Mouse (Mus musculus) cerebellum, postnatal 14 days (tissue): ENCODE data around the gene Xpa.
A peak's percentile ranks its signal among the peaks of the same experiment; 100 is the strongest.

Experiments
- DNase-seq, 2 experiments: peaks; one replicate each; pipeline ENCODE4 v3.0.0; 2021; ENCODE audit warnings: mixed read lengths in 2 of 2

The Xpa gene

DNA sequence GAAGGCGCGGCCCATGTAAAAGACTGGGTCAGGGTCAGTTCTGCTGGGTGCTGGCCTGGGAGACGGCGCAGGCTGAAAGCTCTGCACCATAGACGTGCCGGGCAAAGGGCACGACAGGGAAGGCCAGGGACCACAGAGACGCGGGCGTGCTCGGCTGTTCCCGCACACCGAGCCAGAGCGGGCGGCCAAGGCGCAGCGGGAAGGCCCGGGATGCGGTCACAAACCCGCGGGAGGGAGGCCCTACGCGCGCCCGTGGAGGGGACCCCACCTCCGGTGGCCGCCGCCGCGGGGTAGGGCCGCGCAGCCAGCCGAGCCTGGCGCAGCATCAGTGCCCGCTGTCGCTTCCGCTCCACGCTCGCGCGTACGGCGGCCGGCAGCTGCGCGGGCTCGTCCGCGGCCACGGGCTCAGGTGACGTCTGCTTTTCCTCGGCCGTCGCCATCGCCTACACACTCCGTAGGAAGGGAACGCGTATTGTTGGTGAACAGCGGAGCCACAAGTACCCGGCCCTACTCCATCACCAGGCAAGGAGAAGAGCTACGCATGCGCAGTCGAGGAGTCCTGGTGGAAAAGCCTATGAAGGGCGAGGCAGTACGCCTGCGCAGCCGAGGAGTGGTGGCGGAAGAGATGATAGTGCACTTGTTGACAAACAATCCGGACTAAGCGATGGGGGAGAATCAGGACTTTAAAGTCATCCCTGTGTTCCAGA, at the start of gene Xpa:
Gene Xpa, minus strand, starts transcription at position 531 of the 707 bp plus-strand sequence.
- peak; percentile 97 to 98 for DNase-seq

DNA sequence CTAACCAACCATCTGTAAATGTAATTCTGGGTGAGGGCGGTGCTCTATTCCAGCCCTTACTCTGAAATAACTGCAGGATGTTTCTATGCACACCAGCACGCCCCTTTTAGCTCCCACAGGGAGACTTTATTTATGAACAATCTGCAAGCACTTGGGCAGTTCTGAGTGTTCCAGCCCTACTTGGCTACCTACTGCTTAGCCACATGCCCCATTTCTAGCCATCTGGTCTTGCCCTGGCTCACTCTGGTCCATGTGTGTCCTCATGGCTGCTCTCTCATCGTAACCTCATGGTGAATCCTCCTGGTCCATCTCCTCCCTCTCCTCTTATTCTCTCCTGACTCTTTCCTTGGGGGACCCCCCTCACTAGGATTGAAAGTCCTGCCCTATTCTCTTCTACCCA, 39.8 kb upstream of the Xpa start:
- DNase-seq = peak; percentile 62 to 67

DNA sequence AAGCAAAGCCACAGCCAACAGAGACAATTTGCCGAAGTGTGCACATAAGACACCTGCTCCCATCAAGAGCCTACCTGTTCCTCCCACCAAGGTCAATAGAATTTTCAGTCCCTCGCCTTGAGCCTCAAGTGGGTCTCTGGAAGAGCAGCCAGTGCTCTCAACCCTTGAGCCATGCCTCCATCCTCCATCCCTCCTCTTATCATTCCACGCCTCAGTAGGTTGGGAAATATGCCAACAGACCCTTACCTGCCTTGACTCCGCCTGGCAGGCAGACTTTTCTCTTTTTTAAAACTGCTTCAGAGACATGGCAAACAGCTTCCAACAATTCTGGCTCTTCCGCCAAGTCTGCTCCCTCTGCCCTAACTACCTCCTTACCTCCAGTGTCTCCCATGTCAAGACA, 38.6 kb upstream of the Xpa start:
- DNase-seq = no peak

DNA sequence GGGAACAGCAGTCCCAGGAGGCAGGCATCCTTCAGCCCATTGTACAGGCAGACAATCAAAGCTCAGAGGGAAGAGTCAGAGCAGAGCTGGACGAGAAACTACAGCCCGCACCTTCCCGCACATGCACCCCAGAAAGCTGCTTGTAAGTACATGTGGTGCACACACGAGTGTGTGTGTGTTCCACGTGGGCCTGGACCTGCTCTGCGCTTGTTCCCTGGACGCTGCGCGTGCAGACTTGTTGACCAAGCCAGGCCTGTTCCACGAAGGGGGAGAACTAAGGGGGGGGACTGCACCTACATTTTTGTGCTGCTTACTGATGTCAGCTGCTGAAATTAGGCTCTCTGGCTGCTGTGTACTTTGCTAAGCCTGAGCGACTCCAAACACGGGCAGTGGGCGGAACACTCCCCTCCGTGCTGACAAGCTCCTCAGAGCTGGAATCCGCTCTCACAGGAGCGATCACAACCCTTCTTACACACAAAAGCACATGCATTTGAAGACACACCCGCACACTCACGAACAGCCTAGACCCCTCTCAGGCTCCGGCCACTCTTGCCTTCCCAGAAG, 30.9 kb upstream of the Xpa start:
- no peak for DNase-seq

DNA sequence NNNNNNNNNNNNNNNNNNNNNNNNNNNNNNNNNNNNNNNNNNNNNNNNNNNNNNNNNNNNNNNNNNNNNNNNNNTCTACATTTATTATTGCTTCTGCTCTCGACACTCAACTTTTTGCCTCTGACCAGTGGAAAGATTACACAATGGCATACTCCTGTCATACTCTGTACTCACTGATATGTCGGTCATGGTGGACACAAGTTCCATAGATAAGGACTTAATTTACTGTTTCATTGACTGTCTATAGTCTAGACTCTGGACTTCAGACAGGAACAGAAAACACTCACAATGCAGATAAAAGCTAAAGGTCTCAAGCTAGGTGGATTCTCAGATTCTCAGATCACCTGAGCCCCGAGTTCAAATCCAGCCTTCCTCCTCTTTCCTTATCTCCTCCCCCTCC, 25.0 kb upstream of the Xpa start:
- DNase-seq = no peak

DNA sequence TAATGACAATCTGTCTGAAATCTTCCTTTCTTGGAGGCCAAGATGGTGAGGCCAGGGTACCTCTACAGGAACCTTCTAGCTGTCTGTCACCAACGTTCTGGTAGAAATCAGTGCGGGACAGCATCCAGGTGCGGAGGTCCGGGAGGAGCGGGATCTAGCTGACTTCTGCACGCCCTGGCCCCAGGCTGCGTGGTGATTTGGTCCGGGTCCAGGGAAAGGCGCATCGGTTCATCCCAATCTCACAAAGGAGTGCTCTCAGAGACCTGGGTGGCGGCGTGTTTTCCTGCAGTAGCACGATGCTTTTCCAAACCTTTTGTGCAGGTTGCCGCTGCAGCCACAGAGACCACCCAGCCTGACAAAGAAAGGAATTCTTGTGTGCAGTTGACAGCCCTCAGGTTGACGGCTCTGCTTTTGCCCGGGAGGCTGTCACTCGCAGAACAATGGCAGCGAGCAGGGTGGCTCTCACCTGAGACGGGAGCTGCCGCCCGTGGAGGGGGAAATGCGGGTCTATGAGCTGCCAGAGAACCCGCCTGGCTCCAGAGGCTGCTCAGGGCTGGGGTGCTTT, 6.5 kb upstream of the Xpa start:
- peak; percentile 70 to 74 for DNase-seq

DNA sequence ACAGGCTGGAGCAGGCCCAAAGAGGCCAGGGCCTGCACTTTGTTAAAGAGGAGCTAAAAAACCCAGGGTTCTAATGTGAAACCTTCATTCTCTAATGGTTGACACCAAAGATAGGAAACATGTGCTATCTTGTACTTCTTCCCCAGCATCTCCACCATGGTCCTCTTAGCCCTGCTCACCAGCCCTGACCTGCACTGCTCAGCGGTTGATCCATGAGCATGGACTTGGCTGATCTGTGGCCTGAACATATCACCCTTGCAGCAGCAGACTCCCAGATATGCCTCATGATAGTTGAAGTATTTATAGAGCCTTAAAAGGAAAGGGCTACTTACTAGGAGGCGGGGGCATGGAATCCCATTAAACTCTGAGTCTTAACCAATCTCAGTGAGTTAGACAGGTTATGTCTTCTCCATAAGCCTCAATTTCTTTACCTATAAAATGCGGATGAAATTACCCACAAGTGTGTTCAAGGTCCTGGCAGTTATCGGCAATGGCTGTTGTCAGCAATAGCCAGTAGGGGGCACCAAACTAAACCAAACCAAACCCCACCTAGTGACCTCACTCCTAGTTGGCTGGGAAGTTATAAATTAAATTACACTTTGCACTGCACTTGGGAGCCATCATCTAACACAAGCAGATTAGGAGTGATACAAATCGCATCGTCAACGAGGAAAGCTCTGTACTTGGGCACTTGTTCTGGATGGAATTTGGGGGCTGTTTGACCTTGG, 5.9 kb upstream of the Xpa start:
- peak; percentile 84 to 89 for DNase-seq

DNA sequence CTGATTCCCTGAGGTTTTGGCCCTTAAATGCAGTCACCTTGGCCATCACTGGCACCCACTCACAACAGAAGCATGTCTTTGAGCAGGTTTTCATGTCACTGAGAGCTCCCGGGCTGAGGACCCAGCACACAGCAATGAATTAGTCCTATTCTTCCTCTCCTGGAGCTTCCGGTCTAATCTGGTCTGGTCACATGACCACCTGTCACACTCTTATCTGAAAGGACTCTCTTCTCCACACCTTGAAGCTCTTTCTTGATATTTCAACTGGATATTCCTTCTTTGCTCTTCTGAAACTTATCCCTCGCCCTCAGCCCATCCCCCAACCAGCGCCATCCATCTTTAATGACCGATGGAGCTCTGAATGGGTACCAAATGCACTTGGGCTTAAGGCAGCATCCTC, 2.0 kb upstream of the Xpa start:
- DNase-seq = no peak

DNA sequence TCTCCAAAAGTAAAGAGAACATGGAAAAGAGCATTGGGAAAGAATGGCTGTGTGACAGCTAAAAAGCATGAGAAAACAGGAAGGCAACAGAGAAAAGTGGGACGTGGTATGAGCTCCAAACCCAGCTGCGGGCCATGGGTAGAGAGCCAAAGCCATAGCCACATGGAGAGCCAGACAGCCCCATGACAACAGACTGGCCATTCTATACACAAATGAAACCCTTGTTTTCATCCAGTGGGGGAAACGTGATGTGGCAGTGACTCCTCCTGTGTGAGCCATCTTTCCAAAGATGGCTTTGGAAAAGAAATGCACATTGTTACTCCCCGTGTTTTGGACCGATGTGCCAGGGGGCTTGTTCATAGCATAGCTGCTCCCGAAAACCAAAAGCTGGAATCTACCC, 402 bp upstream of the Xpa start:
- peak in 1 of 2 experiments; percentile 48 for DNase-seq

DNA sequence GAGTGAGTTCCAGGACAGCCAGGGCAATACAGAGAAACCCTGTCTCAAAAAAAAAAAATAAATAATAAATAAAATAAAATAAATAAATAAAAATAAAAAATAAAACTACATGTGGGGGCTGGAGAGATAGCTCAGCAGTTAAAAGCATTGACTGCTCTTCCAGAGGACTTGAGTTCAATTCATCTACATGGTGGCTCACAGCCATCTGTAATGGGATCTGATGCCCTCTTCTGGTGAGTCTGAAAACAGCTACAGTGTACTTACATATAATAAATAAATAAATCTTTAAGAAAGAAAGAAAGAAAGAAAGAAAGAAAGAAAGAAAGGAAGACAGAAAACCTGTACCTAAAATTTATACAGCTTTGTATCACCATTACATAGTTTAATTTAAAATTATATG, 4.1 kb downstream of the Xpa start:
- peak in 1 of 2 experiments; percentile 43 for DNase-seq

DNA sequence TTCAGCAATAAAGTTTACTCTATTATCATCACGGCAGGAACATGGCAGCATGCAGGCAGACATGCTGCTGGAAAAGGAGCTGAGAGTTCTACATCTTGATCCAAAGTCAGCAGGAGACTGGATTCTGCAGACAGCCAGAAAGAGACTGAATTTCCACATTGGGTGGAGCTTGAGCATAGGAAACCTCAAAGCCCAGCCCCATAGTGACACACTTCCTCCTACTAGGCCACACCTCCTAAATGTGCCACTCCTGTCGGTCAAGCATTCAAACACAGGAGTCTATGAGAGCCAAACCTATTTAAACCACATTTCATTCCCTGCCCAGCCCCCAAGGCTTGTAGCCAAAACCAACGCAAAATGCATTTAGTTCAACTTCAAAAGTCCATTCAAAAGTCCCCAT, 9.6 kb downstream of the Xpa start:
- DNase-seq = no peak

DNA sequence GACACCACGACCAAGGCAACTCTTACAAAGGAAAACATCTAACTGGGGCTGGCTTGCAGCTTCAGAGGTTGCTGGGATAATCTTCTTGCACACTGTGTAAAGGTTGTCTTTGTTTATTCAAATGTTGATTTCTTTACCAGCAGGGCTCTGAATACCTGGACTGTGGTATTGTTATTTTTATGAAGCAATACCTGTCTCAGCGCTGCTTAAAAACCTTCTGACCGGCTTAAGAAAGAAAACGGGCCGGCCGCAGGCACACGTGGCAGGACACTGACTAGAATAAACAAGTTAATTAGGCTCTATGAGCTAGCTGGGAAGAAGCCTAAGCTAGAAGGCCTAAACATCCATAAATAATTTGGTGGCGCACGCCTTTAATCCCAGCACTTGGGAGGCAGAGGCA, 10.2 kb downstream of the Xpa start:
- no peak for DNase-seq

DNA sequence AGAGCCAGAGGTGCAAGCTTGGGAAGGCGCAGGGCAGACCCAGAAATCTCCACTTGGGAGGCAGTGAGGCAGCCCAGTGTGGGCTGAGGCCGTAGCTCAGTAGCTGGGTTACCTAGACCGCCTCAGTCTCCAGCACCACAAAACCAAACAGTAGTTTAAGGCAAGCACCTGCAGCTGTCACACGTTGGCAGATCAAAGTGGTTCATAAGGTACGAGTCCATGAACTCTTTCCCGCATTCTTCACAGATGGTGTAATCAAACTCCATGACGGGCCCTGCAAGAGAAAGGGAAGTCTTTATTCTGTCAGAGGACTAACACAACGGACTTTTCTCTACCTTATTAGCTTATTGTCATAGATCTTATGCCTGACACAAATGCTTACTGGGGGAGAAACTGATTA, 10.7 kb downstream of the Xpa start:
- DNase-seq = no peak

DNA sequence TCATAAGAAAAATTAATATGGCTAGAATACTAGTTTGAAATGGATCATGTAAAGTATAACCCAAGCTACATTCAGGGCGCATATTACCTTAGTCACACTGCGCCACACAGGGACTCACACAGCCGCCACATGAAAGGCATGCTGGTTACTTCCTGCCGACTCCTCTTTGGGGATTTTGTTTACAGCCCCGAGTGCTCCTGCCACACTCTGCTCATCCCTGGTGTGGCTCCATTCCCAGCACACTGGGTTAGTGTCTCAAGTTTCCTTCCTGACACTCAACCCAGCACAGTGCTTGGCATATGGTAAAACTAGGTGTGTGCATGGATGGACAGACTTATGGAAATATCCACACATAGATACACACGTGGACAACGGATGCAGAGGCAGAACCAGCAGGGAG, 13.9 kb downstream of the Xpa start:
- no peak for DNase-seq

DNA sequence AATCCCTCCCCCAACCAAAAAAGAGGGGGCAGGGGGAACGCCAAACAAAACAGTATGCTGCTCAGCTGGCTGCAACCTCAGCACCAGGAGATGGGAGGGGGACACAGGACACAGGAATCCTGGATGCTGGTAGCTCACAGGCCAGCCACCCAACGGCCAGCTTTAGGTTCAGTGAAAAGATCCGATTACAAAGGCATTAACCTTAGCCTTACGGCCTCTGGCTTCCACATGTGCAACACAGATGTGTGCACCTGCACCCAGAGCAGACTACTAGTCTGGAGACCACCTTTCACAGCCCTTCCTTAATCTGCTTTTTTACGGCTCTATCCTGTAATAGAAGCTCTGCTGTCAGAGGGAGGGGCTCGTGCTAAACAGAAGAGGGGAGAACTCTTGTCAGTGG, 14.9 kb downstream of the Xpa start:
- no peak for DNase-seq

DNA sequence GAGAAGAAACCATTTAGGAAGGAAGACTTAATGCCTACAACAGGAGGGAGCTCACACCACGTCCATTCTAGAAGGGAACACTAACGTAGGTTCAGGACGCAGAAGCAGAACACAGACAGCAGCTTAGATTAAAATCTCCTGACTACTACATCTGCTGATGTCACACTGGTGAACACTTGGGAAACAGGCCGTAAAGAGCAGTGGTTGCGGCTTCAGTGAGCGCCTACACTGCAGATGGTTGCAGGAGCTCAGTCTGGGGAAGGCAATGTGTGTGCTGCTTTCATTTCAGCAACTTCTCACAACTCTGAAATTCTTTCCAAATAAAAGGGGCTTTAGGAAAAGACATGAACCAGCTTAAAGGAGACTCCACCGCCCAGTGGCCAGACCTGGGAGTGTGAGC, 18.6 kb downstream of the Xpa start:
- no peak for DNase-seq

DNA sequence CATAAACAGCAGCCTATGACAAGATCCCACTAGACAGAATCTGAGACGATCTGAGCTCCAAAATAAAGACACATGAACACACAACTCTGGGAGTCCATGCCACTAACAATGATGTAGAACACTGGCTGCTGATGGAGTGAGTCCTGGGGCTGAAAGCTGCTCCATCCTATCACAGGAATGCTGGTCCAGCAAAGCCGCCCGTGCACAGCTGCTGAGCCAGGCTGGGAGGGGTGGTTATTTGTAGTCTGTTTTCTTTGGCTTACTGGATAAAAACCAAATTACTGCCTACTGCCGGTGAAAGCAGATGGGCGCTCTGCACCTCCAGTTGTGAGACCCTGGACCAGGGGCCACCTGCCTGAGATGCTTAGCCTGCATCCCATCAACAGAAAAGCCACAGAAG, 19.1 kb downstream of the Xpa start:
- DNase-seq = no peak

DNA sequence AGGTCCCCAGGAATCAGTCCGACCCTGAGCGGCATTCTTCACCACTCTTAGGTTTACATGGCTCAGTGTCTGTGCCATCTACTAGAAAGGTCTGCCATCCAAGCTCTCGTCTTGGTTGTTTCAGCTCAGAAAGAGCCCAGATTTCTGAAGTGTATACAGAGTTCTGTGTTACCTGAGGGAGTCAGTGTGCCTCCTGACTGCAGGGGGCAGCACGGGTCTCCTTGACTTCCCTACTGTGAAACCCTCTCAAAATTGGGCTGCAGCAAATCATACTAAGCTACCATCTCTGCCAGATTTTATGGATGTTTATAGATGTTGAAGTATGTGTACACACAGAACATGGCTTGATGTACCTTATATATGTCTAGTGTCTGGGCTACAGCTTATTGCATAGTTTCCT, 19.8 kb downstream of the Xpa start:
- DNase-seq = no peak

DNA sequence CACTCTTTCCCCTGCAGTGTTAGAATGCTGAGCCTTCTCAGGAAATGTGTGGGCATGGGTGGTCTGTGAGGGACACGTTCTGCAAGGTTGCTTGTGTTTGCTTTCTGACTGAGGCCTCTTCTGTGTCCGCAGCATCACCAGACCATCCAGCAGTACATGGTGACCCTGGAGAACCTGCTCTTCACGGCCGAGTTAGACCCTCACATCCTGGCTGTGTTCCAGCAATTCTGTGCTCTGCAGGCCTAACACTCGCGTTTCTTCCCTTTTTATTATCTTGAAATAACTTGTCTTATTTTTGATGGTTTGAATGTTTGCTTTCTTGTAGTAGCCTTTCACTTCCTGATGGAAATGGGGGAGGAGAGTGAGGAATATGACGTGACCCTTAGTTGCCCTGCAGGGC, 24.4 kb downstream of the Xpa start:
- no peak for DNase-seq

DNA sequence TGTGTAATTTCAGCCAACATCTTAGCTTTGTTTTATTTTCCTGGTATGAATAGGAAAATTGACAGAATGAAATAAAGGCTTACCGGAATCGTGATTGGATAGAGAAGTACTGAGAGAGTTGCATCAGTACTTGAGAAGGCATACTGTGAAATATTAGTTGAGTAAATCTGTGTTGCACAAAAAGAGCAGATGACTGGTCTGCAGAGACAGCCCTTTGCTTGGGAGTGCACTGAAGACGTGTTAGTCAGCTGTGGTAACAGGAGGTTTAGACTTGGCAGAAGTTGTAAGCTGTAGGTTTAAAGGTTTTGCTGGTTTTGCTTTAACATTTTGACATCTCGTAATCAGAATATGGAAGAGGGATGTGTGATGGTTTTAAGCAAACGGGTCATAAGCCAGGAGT, 30.3 kb downstream of the Xpa start:
- DNase-seq = no peak

DNA sequence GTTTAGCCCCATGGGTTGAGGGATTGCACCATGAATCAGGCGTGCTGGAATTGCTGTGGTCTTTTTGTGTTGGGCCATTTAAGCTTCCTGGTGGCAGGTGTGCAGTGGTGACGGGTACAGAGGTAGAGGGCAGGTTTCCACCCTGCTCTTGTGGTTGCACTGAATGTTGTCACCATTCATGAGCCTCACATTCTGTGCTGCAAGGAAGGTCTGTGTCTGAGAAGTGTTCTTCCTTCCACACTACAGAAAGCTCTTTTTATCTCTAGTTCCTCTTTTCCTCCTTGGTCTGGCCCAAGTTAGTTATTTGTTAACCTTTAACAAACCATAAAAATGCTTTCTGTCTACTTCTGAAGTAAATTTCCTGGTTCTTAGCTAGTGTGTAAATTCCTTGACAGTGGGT, 32.1 kb downstream of the Xpa start:
- DNase-seq = no peak

DNA sequence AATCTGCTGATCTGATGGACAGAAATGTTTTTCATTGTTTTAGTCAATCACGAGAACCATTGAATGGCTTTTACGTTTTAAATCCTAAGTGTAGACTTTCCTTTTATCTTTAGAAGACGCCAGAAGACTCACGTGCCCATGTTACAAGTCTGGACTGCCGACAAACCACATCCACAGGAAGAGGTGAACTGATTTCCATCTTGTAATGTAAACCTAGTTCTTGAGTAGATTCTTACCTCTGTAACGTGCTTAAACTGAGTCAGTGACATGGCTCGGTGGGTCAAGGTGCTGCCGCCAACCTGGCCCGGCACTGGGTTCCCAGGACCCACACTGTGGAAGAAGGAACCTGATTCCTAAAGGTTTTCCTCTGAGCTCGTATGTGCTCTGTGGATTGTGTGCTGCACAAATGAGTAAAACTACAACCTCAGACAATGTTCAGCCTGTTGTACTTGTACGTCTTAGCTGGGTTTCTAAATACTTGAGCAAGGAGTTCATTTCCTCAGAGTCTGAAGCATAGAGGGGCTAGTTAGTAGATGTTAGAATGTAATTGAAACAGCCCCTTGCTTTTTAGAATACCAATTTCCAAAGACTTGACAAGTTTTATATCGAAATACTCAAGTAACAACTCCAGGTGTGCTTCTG, 44.1 kb downstream of the Xpa start:
- no peak for DNase-seq

DNA sequence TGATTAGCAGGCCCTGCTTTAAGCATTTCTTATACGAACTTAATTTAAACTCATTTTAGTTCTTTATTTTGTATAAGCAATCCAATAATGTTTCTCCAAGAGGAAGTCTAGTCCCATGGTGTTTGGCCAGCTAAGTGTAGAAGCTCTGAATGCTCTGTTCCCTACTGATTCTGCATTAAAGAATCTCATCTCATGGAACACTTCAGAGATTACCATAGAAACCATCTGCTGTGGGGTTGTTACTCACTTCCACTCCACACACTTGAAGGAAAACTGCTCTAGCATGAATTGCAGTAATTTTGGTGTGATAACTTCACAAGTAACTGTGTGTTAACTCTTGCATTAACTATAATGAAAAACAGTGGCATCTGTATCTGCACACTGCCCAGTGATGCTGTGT, 49.2 kb downstream of the Xpa start:
- no peak for DNase-seq

DNA sequence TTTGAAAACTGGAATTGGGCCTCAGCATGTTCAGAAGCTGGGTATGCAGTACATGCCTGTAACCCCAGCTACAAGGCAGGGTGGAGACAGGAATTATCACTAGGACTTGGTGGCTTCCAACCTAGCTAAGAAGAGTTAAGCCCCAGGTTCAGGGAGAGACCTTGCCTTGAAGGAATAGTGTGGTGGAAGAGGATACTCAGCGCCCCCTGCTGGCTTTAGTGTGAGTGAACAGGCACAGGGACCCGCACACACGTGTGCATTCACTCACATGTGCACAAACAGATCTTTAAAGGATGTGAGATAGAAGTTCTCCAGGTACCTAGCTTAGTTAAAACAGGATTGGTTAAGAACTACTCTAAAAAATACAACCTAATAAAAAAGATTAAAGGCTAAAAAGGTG, 51.8 kb downstream of the Xpa start:
- peak in 1 of 2 experiments; percentile 39 for DNase-seq
